ENCODE assay signal across 17 mouse cellular contexts in genomic region chr13:111933526-111934240, GRCm38 (mm10).
DNase-seq lines count a peak whose midpoint lies in the region; ATAC-seq and TF ChIP-seq lines count a peak whose summit lies in the region.
"Had no signal": no experiment of that assay in that cellular context is flagged by ENCODE, and none has a peak within 500 bp of the region (broad histone marks: within the 10 kb centered on the region; RNA-seq: fewer than 3 reads in every experiment).

No protein-coding gene starts in this region.

- ATAC-seq in stomach, embryonic 16.5 days (ENCODE audit: insufficient read depth, low FRiP score), result no peak
- no peak for ATAC-seq in stomach, postnatal 0 days (ENCODE audit: low FRiP score, low TSS enrichment)
- ATAC-seq in common myeloid progenitor, adult 5-6 weeks (replicated peaks; ENCODE audit: low read depth, poor library complexity, severe bottlenecking), result peak; percentile 26; the same call in 1 of the 2 replicates
- no peak; the same call in 1 of the 2 replicates for ATAC-seq in kidney, embryonic 16.5 days (ENCODE audit: low FRiP score, low TSS enrichment)
- peak; percentile 38 for ATAC-seq in megakaryocyte progenitor cell, adult 5-6 weeks (replicated peaks; ENCODE audit: poor library complexity)
- ATAC-seq: forebrain, embryonic 16.5 days; intestine, embryonic 15.5 days had no signal

- no peak overlapping the region for H3K4me2 ChIP-seq in stomach, embryonic 16.5 days (ENCODE audit: low read depth, low read length)
- H3K4me2 ChIP-seq in stomach, postnatal 0 days (replicated peaks; ENCODE audit: low read depth), result no peak overlapping the region
- 0 out of 2 replicates have a peak overlapping the region, but pooled peaks have one; percentile 15 for H3K4me2 ChIP-seq in kidney, embryonic 16.5 days (replicated peaks; ENCODE audit: low read depth, low read length)
- H3K4me2 ChIP-seq: intestine, embryonic 15.5 days; limb, embryonic 13.5 days; midbrain, embryonic 12.5 days; stomach, embryonic 15.5 days had no signal

- no peak overlapping the region for H3K4me3 ChIP-seq in stomach, embryonic 16.5 days (replicated peaks; ENCODE audit: low read length)
- no peak overlapping the region for H3K4me3 ChIP-seq in stomach, postnatal 0 days (ENCODE audit: low read depth, low read length)
- H3K4me3 ChIP-seq in kidney, embryonic 16.5 days (ENCODE audit: low read length), result no peak overlapping the region
- no peak overlapping the region for H3K4me3 ChIP-seq in cerebellum, adult 2 months (replicated peaks; ENCODE audit: insufficient read depth, low read depth, low read length)
- H3K4me3 ChIP-seq: intestine, embryonic 15.5 days; limb, embryonic 13.5 days; midbrain, embryonic 12.5 days; stomach, embryonic 15.5 days had no signal

- peaks cover 18% of the 10 kb centered on the region for H3K4me1 ChIP-seq in stomach, embryonic 16.5 days (ENCODE audit: control insufficient read depth, insufficient read depth, low read length)
- H3K4me1 ChIP-seq in stomach, postnatal 0 days (replicated peaks; ENCODE audit: control insufficient read depth, insufficient read depth), result peaks cover 4% of the 10 kb centered on the region; the same call in 1 of the 2 replicates
- peaks cover 36% of the 10 kb centered on the region for H3K4me1 ChIP-seq in kidney, embryonic 16.5 days (ENCODE audit: insufficient read depth, low read length)
- peaks cover 2% of the 10 kb centered on the region; the same call in 1 of the 2 replicates for H3K4me1 ChIP-seq in cerebellum, adult 2 months (ENCODE audit: control insufficient read depth, insufficient read depth, low read length)

- H3K27me3 ChIP-seq in stomach, embryonic 16.5 days (ENCODE audit: control insufficient read depth, insufficient read depth, low read length), result no peaks in the 10 kb centered on the region
- no peaks in the 10 kb centered on the region for H3K27me3 ChIP-seq in stomach, postnatal 0 days (ENCODE audit: control insufficient read depth, insufficient read depth, low read length)
- no peaks in the 10 kb centered on the region for H3K27me3 ChIP-seq in kidney, embryonic 16.5 days (ENCODE audit: insufficient read depth, low read length)
- H3K27me3 ChIP-seq in cerebellum, adult 2 months (ENCODE audit: control insufficient read depth, insufficient read depth, low read length), result no peaks in the 10 kb centered on the region
- H3K27me3 ChIP-seq: intestine, embryonic 15.5 days; limb, embryonic 13.5 days; midbrain, embryonic 12.5 days; stomach, embryonic 15.5 days had no signal

- no peak for DNase-seq in stomach, postnatal 0 days (ENCODE audit: low spot score)
- DNase-seq in ovary, adult 18-20 months (ENCODE audit: low spot score), result no peak
- DNase-seq in cerebellum, adult 2 months, result no peak
- no peak for DNase-seq in urinary bladder, postnatal 10 days (ENCODE audit: low spot score)
- DNase-seq: cerebellum, postnatal 25 days; layer of hippocampus, postnatal 36 days; right cerebral cortex, postnatal 14 days had no signal

- H3K36me3 ChIP-seq in stomach, embryonic 16.5 days (ENCODE audit: control insufficient read depth, insufficient read depth, low read length), result no peaks in the 10 kb centered on the region
- H3K36me3 ChIP-seq in stomach, postnatal 0 days (ENCODE audit: control insufficient read depth, insufficient read depth, low read length), result no peaks in the 10 kb centered on the region
- H3K36me3 ChIP-seq in kidney, embryonic 16.5 days (ENCODE audit: insufficient read depth, low read length), result no peaks in the 10 kb centered on the region
- H3K36me3 ChIP-seq: G1E; intestine, embryonic 15.5 days; limb, embryonic 13.5 days; midbrain, embryonic 12.5 days; stomach, embryonic 15.5 days had no signal

- H3K9ac ChIP-seq in stomach, embryonic 16.5 days (ENCODE audit: low read length), result no peak overlapping the region
- no peak overlapping the region for H3K9ac ChIP-seq in stomach, postnatal 0 days (ENCODE audit: low read length)
- no peak overlapping the region for H3K9ac ChIP-seq in kidney, embryonic 16.5 days (replicated peaks; ENCODE audit: low read length)
- H3K9ac ChIP-seq: intestine, embryonic 15.5 days; limb, embryonic 13.5 days; midbrain, embryonic 12.5 days; stomach, embryonic 15.5 days had no signal

- H3K9me3 ChIP-seq in stomach, embryonic 16.5 days (replicated peaks; ENCODE audit: control insufficient read depth, low read length), result no peaks in the 10 kb centered on the region
- no peaks in the 10 kb centered on the region for H3K9me3 ChIP-seq in stomach, postnatal 0 days (ENCODE audit: control insufficient read depth, low read length)
- no peaks in the 10 kb centered on the region for H3K9me3 ChIP-seq in kidney, embryonic 16.5 days (ENCODE audit: low read length)
- H3K9me3 ChIP-seq: G1E; intestine, embryonic 15.5 days; limb, embryonic 13.5 days; midbrain, embryonic 12.5 days; stomach, embryonic 15.5 days had no signal

- TF ChIP-seq CTCF in stomach, postnatal 0 days (IDR thresholded peaks at IDR 0.05; ENCODE audit: low read depth), result no peak
- no peak for TF ChIP-seq CTCF in cerebellum, adult 2 months (IDR thresholded peaks at IDR 0.05; ENCODE audit: borderline replicate concordance, insufficient read depth, low read depth, low read length)

- 0 out of 2 replicates have a peak overlapping the region, but pooled peaks have one; percentile 0 for H3K27ac ChIP-seq in stomach, embryonic 16.5 days (ENCODE audit: low read length)
- H3K27ac ChIP-seq in stomach, postnatal 0 days (replicated peaks), result no peak overlapping the region
- peak overlapping the region; percentile 76 for H3K27ac ChIP-seq in kidney, embryonic 16.5 days (ENCODE audit: low read length)
- no peak overlapping the region for H3K27ac ChIP-seq in cerebellum, adult 2 months (ENCODE audit: insufficient read depth, low read length)
- H3K27ac ChIP-seq: intestine, embryonic 15.5 days; limb, embryonic 13.5 days; midbrain, embryonic 12.5 days; stomach, embryonic 15.5 days had no signal

- no peak for TF ChIP-seq EP300 in stomach, postnatal 0 days (optimal IDR thresholded peaks at IDR 0.05)

- 42% methylated on average over 8 of the region's 8 CpGs for WGBS in stomach, embryonic 16.5 days
- 46% methylated on average over 8 of the region's 8 CpGs for WGBS in stomach, postnatal 0 days
- 50% methylated on average over 8 of the region's 8 CpGs for WGBS in kidney, embryonic 16.5 days
- WGBS in cerebellum, adult 2 months, result 79% methylated on average over 8 of the region's 8 CpGs

- no peak for TF ChIP-seq POLR2A in cerebellum, adult 2 months (IDR thresholded peaks at IDR 0.05; ENCODE audit: borderline replicate concordance, insufficient read depth, low read length)

Comparison
In these comparisons a context has a peak if more than half of its experiments do, and no peak if none do; other contexts are left out.
1. H3K27ac ChIP-seq: peak in stomach, embryonic 16.5 days (single experiment) and kidney, embryonic 16.5 days (single experiment); none in stomach, postnatal 0 days (single experiment) and cerebellum, adult 2 months (single experiment).
2. ATAC-seq: peak in common myeloid progenitor, adult 5-6 weeks (single experiment) and megakaryocyte progenitor cell, adult 5-6 weeks (single experiment); none in stomach, embryonic 16.5 days (single experiment), stomach, postnatal 0 days (single experiment) and kidney, embryonic 16.5 days (single experiment).